Mouse (Mus musculus) R1 (cell line): ENCODE measurements around the gene Scgb1b17.
"Not testable (repeated sequence)": the region's sequence is repeated elsewhere in the genome, so short reads cannot be mapped to it uniquely, and the experiment has no call there.

Source experiments
- DNase-seq: peaks from one replicate; pipeline ENCODE4 v3.0.0-alpha.2; 2018; ENCODE audit warnings: low read depth, low spot score

Scgb1b17 gene

GRCm38 (mm10) chr7:33063149-33063548, at the start of gene Scgb1b17:
Gene Scgb1b17, plus strand, starts transcription at chr7:33063449.
- DNase-seq, result not testable (repeated sequence)

GRCm38 (mm10) chr7:33056461-33056860, 6.8 kb upstream of the Scgb1b17 start, which contains the start of gene Scgb2b17:
Gene Scgb2b17, minus strand, starts transcription at chr7:33056561.
- DNase-seq, result not testable (repeated sequence)
